Mouse (Mus musculus) midbrain, embryonic 14.5 days (tissue): ENCODE data around the gene Castor2. TPM values are rescaled to one million over a fixed set of nuclear protein-coding genes. Genes with fewer than 3 reads are reported as not detected.

Experiments
- ATAC-seq: fragments of 200-750 bp; cut with Nextera tagmentation; 2 replicates; pipeline ENCODE4 v1.8.0; 2017; ENCODE audit warnings: moderate number of reproducible peaks, moderate library complexity; ENCODE audit not compliant: low FRiP score, low TSS enrichment
- DNase-seq: peaks from one replicate; pipeline ENCODE4 v3.0.0-alpha.2; 2015
- H3K27ac ChIP-seq: fragments of 300-500 bp; sonication (generic); replicated peaks from 2 replicates; pipeline ENCODE4 v1.5.1; 2014; ENCODE audit warnings: mild to moderate bottlenecking, low read depth, low read length, moderate library complexity
- H3K27me3 ChIP-seq: fragments of 300-500 bp; sonication (generic); 2 replicates; pipeline ENCODE4 v1.6.1; 2014; ENCODE audit warnings: low read length, control low read depth, mixed read lengths; ENCODE audit not compliant: control insufficient read depth, insufficient read depth
- H3K36me3 ChIP-seq: fragments of 300-500 bp; sonication (generic); 2 replicates; pipeline ENCODE4 v1.6.1; 2014; ENCODE audit warnings: low read length, control low read depth; ENCODE audit not compliant: control insufficient read depth, insufficient read depth
- H3K4me1 ChIP-seq: fragments of 300-500 bp; sonication (generic); 2 replicates; pipeline ENCODE4 v1.6.1; 2014; ENCODE audit warnings: mild to moderate bottlenecking, antibody characterized with exemption, low read length, control low read depth; ENCODE audit not compliant: control insufficient read depth, insufficient read depth
- H3K4me2 ChIP-seq: fragments of 300-500 bp; sonication (generic); 2 replicates; pipeline ENCODE4 v1.6.1; 2014; ENCODE audit warnings: mild to moderate bottlenecking, low read length, moderate library complexity
- H3K4me3 ChIP-seq: fragments of 300-500 bp; sonication (generic); replicated peaks from 2 replicates; pipeline ENCODE4 v1.5.1; 2014; ENCODE audit warnings: low read depth, low read length
- H3K9ac ChIP-seq: fragments of 300-500 bp; sonication (generic); replicated peaks from 2 replicates; pipeline ENCODE4 v1.6.1; 2014; ENCODE audit warnings: mild to moderate bottlenecking, low read length, moderate library complexity
- H3K9me3 ChIP-seq: fragments of 300-500 bp; sonication (generic); 2 replicates; pipeline ENCODE4 v1.6.1; 2016; ENCODE audit warnings: low read length, control low read depth, mixed read lengths; ENCODE audit not compliant: control insufficient read depth
- whole genome bisulfite sequencing: fragments of 180-500 bp; shearing (Covaris S2); extraction: QIAGEN DNeasy Blood & Tissue Kit; methylation state at CpG from one replicate; pipeline ENCODE4 v1.1.7; 2014; 5-methylcytosine and 5-hydroxymethylcytosine counted together
- polyA plus RNA-seq: library from polyadenylated mRNA; unstranded; fragments of >200 nt; fragmentation: Nextera tagmentation; extraction: Ambion mirVana; gene quantifications from 2 replicates; pipeline ENCODE4 v1.2.1, GENCODE M21; 2014

Castor2 gene
- polyA plus RNA-seq, 1 experiment from 2014 or later = 31.7 TPM

- ATAC-seq = no peak
- Histone ChIP-seq H3K9ac (peak overlapping the region; percentile 82), H3K27me3 (no peaks in the 10 kb centered on the region), H3K4me2 (peak overlapping the region; percentile 90), H3K4me1 (peaks cover 14% of the 10 kb centered on the region), H3K36me3 (no peaks in the 10 kb centered on the region), H3K27ac (peak overlapping the region; percentile 91; the same call in 1 of the 2 replicates), H3K4me3 (peak overlapping the region; percentile 81), H3K9me3 (no peaks in the 10 kb centered on the region)
- no peak for DNase-seq
- WGBS = 35% methylated on average over 13 of the region's 13 CpGs
Measured at GRCm38 (mm10) chr5:134098341-134098902, 1.1 kb upstream of the Castor2 start.

DNA sequence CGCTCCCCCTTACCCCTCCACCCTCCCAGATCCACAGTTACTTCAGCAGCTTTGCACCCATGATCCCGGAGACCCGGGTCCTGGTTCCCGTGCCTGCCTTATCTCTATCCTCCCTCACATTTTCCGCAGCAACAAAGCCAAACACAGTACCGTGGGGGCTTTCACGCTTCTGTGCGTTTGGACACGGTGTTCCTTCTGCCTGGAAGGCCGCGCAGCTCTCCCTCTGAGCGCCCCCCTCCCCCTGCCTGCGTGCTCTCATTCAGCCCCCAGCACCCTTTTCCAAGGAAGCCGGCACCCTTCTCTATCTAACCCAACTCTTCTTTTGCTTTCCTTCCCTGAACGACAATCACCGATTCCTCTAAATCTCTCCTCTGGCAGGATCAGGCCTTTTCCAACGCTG is 535 bp upstream of the Castor2 start:
- Histone ChIP-seq H3K27ac (peak overlapping the region; percentile 91), H3K4me1 (peaks cover 14% of the 10 kb centered on the region), H3K27me3 (no peaks in the 10 kb centered on the region), H3K4me2 (peak overlapping the region; percentile 90), H3K4me3 (peak overlapping the region; percentile 81), H3K9me3 (no peaks in the 10 kb centered on the region), H3K9ac (peak overlapping the region; percentile 82), H3K36me3 (no peaks in the 10 kb centered on the region)
- DNase-seq (peak; percentile 70), ATAC-seq (peak; percentile 73)
- under 1% methylated on average over 17 of the region's 17 CpGs for WGBS

DNA sequence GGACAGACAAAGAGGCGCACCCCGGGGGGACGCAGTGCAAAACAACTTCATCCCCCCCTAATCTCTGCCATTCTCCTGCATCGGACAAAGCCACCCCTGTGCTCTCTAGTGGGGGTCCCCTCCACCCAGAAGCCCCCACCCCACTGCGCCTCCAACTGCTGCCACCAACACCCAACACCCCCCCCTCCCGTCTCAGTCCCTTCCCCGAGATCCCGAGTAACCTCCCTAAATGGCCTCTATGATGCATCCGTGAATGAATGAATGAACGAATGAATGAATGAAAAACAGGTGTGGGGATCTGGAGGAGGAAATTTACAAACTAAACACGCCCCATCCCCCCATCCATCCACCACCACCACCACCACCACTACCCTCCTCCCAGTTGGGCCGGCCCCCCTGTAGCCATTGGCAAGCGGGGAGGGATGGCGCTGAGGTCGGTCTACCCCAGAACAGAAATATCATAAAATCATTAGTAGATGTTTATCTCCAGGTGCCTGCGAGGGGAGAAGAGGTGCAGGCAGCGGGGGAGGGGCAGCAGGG is 791 bp downstream of the Castor2 start:
- peak overlapping the region; percentile 82 for H3K9ac ChIP-seq
- peaks cover 2% of the 10 kb centered on the region for H3K36me3 ChIP-seq
- H3K4me3 ChIP-seq = peak overlapping the region; percentile 81
- no peaks in the 10 kb centered on the region for H3K9me3 ChIP-seq
- peak; percentile 36 for ATAC-seq
- peak overlapping the region; percentile 91 for H3K27ac ChIP-seq
- peak overlapping the region; percentile 90 for H3K4me2 ChIP-seq
- H3K4me1 ChIP-seq = peaks cover 14% of the 10 kb centered on the region
- no peaks in the 10 kb centered on the region for H3K27me3 ChIP-seq
- WGBS = 2% methylated on average over 13 of the region's 17 CpGs
- DNase-seq = peak; percentile 56

DNA sequence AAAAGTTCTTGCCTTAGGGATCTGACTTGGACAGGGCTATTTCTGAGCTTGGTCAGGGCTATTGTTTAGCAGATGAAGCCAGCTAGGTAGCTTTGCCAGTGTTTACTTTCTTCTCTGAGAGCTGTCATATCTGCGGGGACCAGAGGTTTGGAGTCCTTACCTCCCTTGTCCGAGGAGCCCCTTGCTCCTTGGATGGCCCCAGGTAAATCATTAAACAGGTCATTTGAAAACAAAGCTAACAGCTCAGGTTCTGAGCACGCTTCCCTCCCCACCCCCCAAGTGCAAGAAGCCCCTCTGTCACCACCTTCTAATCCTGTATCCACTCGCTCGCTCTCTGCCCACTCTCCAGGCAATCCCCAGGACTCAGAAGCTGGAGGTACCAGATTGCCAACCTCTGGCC is 1.8 kb downstream of the Castor2 start:
- H3K27me3 ChIP-seq = no peaks in the 10 kb centered on the region
- 49% methylated on average over 5 of the region's 5 CpGs for WGBS
- H3K4me1 ChIP-seq = peaks cover 14% of the 10 kb centered on the region
- no peaks in the 10 kb centered on the region for H3K9me3 ChIP-seq
- peak overlapping the region; percentile 81 for H3K4me3 ChIP-seq
- H3K27ac ChIP-seq = no peak overlapping the region
- H3K9ac ChIP-seq = peak overlapping the region; percentile 82; the same call in 1 of the 2 replicates
- peak overlapping the region; percentile 90 for H3K4me2 ChIP-seq
- ATAC-seq = no peak
- DNase-seq = no peak
- H3K36me3 ChIP-seq = peaks cover 12% of the 10 kb centered on the region

DNA sequence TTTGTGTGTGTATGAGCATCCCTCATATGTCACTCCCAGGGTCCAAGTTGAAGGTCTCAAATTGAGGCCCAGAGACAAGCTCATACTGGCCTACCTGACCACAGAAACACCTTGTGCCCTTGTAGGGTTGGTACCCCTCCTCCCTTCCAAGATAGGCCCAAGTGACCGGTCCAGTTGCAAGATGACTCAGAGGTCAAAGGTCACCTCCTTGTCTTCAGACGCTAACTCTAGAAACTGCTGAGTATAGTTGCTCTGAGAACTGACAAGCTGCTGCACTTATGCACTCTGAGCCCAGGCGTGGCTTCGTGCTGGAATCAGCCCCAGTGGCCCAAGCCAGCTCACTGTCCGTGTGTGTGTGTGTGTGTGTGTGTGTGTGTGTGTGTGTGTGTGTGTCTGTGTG is 2.4 kb downstream of the Castor2 start:
- H3K9ac ChIP-seq = peak overlapping the region; percentile 82; the same call in 1 of the 2 replicates
- H3K27ac ChIP-seq = no peak overlapping the region
- peak overlapping the region; percentile 81 for H3K4me3 ChIP-seq
- ATAC-seq = no peak
- H3K36me3 ChIP-seq = peaks cover 13% of the 10 kb centered on the region
- no peaks in the 10 kb centered on the region for H3K27me3 ChIP-seq
- WGBS = 37% methylated on average over 5 of the region's 5 CpGs
- DNase-seq = no peak
- H3K4me2 ChIP-seq = peak overlapping the region; percentile 90
- no peaks in the 10 kb centered on the region for H3K9me3 ChIP-seq
- peaks cover 14% of the 10 kb centered on the region for H3K4me1 ChIP-seq

GRCm38 (mm10) chr5:134102720-134103119 is 3.2 kb downstream of the Castor2 start:
- no peak overlapping the region for H3K4me3 ChIP-seq
- DNase-seq (no peak), ATAC-seq (no peak)
- WGBS = 71% methylated on average over 6 of the region's 6 CpGs
- no peaks in the 10 kb centered on the region for H3K9me3 ChIP-seq
- H3K9ac ChIP-seq = no peak overlapping the region
- peaks cover 13% of the 10 kb centered on the region for H3K36me3 ChIP-seq
- peaks cover 14% of the 10 kb centered on the region for H3K4me1 ChIP-seq
- no peaks in the 10 kb centered on the region for H3K27me3 ChIP-seq
- no peak overlapping the region for H3K27ac ChIP-seq
- peak overlapping the region; percentile 90 for H3K4me2 ChIP-seq

- no peak overlapping the region for H3K4me3 ChIP-seq
- H3K27me3 ChIP-seq = no peaks in the 10 kb centered on the region
- H3K36me3 ChIP-seq = peaks cover 24% of the 10 kb centered on the region
- DNase-seq (no peak), ATAC-seq (no peak)
- peaks cover 12% of the 10 kb centered on the region for H3K4me1 ChIP-seq
- no peaks in the 10 kb centered on the region for H3K9me3 ChIP-seq
- 88% methylated on average over 8 of the region's 8 CpGs for WGBS
- H3K4me2 ChIP-seq = no peak overlapping the region
- no peak overlapping the region for H3K27ac ChIP-seq
- H3K9ac ChIP-seq = no peak overlapping the region
Measured at GRCm38 (mm10) chr5:134105829-134106228, 6.3 kb downstream of the Castor2 start.

DNA sequence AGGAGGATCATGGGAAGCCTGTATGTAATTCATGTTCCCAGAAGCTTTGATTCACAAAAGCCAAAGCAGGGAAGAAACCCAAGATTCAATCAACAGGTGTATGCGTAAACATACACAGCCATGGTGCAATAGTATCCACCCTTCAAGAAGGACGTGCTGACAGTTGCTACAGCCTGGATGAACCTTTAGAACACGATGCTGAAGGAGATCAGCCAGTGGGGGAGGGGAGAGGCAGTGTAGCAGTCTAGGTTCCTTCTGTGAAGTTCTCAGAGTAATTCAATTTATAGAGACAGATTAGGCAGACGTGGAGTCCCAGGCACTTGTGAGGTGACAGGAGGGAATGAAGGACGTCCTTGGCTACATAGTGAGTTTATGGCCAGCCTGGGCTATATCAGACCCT is 15.5 kb downstream of the Castor2 start:
- no peaks in the 10 kb centered on the region for H3K9me3 ChIP-seq
- no peak overlapping the region for H3K4me2 ChIP-seq
- H3K36me3 ChIP-seq = peaks cover 42% of the 10 kb centered on the region
- ATAC-seq = no peak
- 88% methylated on average over 5 of the region's 5 CpGs for whole genome bisulfite sequencing
- no peak overlapping the region for H3K9ac ChIP-seq
- DNase-seq = no peak
- H3K4me3 ChIP-seq = no peak overlapping the region
- H3K27me3 ChIP-seq = no peaks in the 10 kb centered on the region
- H3K27ac ChIP-seq = no peak overlapping the region
- no peaks in the 10 kb centered on the region for H3K4me1 ChIP-seq

GRCm38 (mm10) chr5:134115639-134116259 is 16.2 kb downstream of the Castor2 start:
- Histone ChIP-seq H3K4me2 (no peak overlapping the region), H3K27me3 (no peaks in the 10 kb centered on the region), H3K36me3 (peaks cover 37% of the 10 kb centered on the region), H3K27ac (no peak overlapping the region), H3K9me3 (no peaks in the 10 kb centered on the region), H3K9ac (no peak overlapping the region), H3K4me3 (no peak overlapping the region), H3K4me1 (no peaks in the 10 kb centered on the region)
- DNase-seq = no peak
- WGBS = 93% methylated on average over 7 of the region's 7 CpGs
- ATAC-seq = no peak
